Mouse (Mus musculus) liver, embryonic 14.5 days (tissue): ENCODE results near the gene Asic1. TPM values are rescaled to one million over a fixed set of nuclear protein-coding genes. Genes with fewer than 3 reads are reported as not detected.

Experiments used
- ATAC-seq: fragments of 200-750 bp; cut with Nextera tagmentation; 2 replicates; pipeline ENCODE4 v1.8.0; 2017; ENCODE audit warnings: moderate number of reproducible peaks, mild to moderate bottlenecking, moderate library complexity; ENCODE audit not compliant: insufficient read depth
- DNase-seq, 3 experiments: peaks; one replicate each; pipeline ENCODE4 v3.0.0-alpha.2; 2012 to 2013; ENCODE audit warnings: low read depth in 3 of 3, low spot score in 3 of 3
- H3K27ac ChIP-seq: fragments of 300-500 bp; sonication (generic); 2 replicates; pipeline ENCODE4 v1.5.1; 2014; ENCODE audit warnings: moderate library complexity, mild to moderate bottlenecking, control low read depth, inconsistent platforms
- H3K27me3 ChIP-seq: fragments of 300-500 bp; sonication (generic); 2 replicates; pipeline ENCODE4 v1.6.1; 2014; ENCODE audit warnings: mild to moderate bottlenecking, low read length, moderate library complexity; ENCODE audit not compliant: control insufficient read depth, insufficient read depth
- H3K36me3 ChIP-seq: fragments of 300-500 bp; sonication (generic); replicated peaks from 2 replicates; pipeline ENCODE4 v1.6.1; 2014; ENCODE audit warnings: low read depth; ENCODE audit not compliant: control insufficient read depth, insufficient read depth
- H3K4me1 ChIP-seq, 2 experiments: fragments of 200-500 bp in 1 of 2; fragments of 300-500 bp in 1 of 2; sonication (generic) in 1 of 2; replicated peaks; 2 replicates each; pipeline ENCODE4 v1.6.1; 2012 to 2014; ENCODE audit warnings: antibody characterized with exemption in 1 of 2, inconsistent platforms in 1 of 2, low read length in 1 of 2; ENCODE audit not compliant: control insufficient read depth in 2 of 2, insufficient read depth in 2 of 2
- H3K4me2 ChIP-seq: fragments of 300-500 bp; sonication (generic); 2 replicates; pipeline ENCODE4 v1.6.1; 2014; ENCODE audit warnings: low read depth, mild to moderate bottlenecking, control low read depth, moderate library complexity
- H3K4me3 ChIP-seq, 2 experiments: fragments of 200-500 bp in 1 of 2; fragments of 300-500 bp in 1 of 2; sonication (generic) in 1 of 2; 2 replicates each; pipeline ENCODE4 v1.5.1; 2012 to 2014; ENCODE audit warnings: low read depth in 2 of 2, low read length in 2 of 2, mild to moderate bottlenecking in 2 of 2, control low read depth in 1 of 2, inconsistent platforms in 1 of 2, moderate library complexity in 1 of 2; ENCODE audit not compliant: insufficient read depth in 1 of 2
- H3K9ac ChIP-seq: fragments of 300-500 bp; sonication (generic); replicated peaks from 2 replicates; pipeline ENCODE4 v1.6.1; 2014; ENCODE audit warnings: mild to moderate bottlenecking, control low read depth, moderate library complexity
- H3K9me3 ChIP-seq: fragments of 300-500 bp; sonication (generic); 2 replicates; pipeline ENCODE4 v1.6.1; 2016; ENCODE audit warnings: low read length, mixed read lengths; ENCODE audit not compliant: control insufficient read depth
- CTCF ChIP-seq: IDR thresholded peaks from 2 replicates; pipeline ENCODE4 v1.5.1; 2016; ENCODE audit warnings: antibody characterized with exemption, low read depth, control low read depth
- EP300 ChIP-seq: IDR thresholded peaks from 2 replicates; pipeline ENCODE4 v1.6.1; 2016; ENCODE audit warnings: antibody characterized with exemption, low read depth
- WGBS: fragments of 180-500 bp; shearing (Covaris S2); extraction: QIAGEN DNeasy Blood & Tissue Kit; methylation state at CpG from one replicate; pipeline ENCODE4 v1.1.7; 2014; ENCODE audit not compliant: insufficient replicate concordance; 5-methylcytosine and 5-hydroxymethylcytosine counted together
- polyA plus RNA-seq, 2 experiments: library from polyadenylated mRNA; depleted of rRNA in 1 of 2; stranded (reverse) in 1 of 2; unstranded in 1 of 2; fragments of >200 nt; fragmentation: Nextera tagmentation in 1 of 2; extraction: Ambion mirVana in 1 of 2; gene quantifications; 2 replicates each; pipeline versions ENCODE4 v1.2.1 to v1.2.3; 2012 to 2014

Gene Asic1
- polyA plus RNA-seq, 2 experiments: 0.04 to 0.15 TPM

DNA sequence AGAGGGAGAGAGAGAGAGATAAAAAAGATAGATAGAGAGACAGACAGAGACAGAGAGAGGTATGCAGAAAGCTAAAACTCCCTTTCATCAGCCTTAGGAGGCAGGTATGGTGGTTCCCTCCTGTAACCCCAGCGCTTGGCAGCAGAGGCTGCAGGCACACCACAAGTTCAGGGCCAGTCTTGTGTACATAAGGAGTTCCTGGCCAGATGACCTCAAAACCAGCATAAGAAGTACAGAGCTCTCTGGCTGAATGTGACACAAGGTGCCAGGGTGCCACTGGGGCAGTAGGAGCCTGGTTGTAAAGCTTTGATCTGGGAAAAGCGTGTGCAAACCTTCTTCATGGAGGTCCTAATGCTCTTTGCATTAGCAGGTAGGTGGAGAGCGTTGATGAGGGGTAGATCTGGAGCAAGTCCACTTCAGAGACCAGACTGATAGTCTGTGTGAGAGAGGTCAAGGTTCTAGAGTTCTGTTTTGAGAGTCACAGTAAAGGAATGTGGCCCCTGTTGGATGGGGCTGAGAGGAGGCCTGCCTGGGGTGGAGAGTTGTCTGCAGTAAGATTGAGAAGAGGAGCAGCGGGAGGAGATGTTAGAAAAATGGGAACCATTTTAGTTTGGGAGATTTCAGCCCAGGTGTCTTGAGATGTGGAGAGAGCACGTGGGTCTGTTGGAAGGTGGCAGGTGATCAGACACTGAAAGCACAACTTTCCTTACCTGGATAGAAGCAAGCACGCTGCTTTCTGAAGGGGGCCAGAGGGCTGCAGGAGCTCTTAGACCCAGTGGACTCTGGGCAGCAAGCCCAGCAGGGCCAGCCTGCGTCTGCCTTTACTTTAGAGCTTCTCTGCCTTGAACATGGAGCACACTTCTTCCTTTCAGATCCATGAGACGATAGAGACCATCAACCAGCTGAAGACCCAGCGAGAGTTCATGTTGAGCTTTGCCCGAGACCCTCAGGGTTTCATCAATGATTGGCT is 40.3 kb downstream of the Asic1 start:
- no peak overlapping the region for H3K4me2 ChIP-seq
- TF ChIP-seq CTCF: no peak
- TF ChIP-seq EP300: no peak
- no peak overlapping the region for H3K4me3 ChIP-seq
- DNase-seq (no peak), ATAC-seq (no peak)
- peaks cover 0 to 7% of the 10 kb centered on the region in 2 experiments; a peak in 2 of 4 replicates for H3K4me1 ChIP-seq
- H3K27ac ChIP-seq: no peak overlapping the region
- no peaks in the 10 kb centered on the region for H3K9me3 ChIP-seq
- 74% methylated on average over 10 of the region's 10 CpGs for WGBS
- H3K27me3 ChIP-seq: no peaks in the 10 kb centered on the region
- H3K36me3 ChIP-seq: peaks cover 19% of the 10 kb centered on the region
- no peak overlapping the region for H3K9ac ChIP-seq

DNA sequence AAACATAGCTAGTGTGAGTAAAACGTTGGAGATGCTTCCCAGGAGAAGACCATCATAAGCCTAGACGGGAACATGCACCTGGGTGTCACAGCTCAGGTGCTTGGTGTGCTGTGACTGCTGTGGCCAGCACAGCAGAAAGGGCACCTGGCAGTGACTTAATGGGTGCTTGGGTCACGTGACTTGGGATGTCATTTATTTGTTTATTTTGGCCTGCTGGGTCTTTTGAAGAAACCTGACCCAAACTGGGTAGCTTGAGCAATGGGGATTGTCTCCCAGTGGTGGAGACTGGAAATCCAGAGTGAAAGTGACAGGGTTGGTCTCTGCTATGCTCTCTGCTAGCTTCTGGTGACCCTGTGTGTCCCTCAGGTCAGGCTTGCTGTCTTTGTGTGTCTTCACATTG is 41.3 kb downstream of the Asic1 start:
- H3K4me3 ChIP-seq: no peak overlapping the region
- no peak for DNase-seq
- no peak for ATAC-seq
- no peak overlapping the region for H3K4me2 ChIP-seq
- no peaks in the 10 kb centered on the region for H3K27me3 ChIP-seq
- 59% methylated on average over 3 of the region's 3 CpGs for WGBS
- peaks cover 0 to 9% of the 10 kb centered on the region in 2 experiments; a peak in 2 of 4 replicates for H3K4me1 ChIP-seq
- TF ChIP-seq EP300 (no peak), CTCF (no peak)
- H3K9ac ChIP-seq: no peak overlapping the region
- H3K9me3 ChIP-seq: no peaks in the 10 kb centered on the region
- no peak overlapping the region for H3K27ac ChIP-seq
- peaks cover 19% of the 10 kb centered on the region for H3K36me3 ChIP-seq

DNA sequence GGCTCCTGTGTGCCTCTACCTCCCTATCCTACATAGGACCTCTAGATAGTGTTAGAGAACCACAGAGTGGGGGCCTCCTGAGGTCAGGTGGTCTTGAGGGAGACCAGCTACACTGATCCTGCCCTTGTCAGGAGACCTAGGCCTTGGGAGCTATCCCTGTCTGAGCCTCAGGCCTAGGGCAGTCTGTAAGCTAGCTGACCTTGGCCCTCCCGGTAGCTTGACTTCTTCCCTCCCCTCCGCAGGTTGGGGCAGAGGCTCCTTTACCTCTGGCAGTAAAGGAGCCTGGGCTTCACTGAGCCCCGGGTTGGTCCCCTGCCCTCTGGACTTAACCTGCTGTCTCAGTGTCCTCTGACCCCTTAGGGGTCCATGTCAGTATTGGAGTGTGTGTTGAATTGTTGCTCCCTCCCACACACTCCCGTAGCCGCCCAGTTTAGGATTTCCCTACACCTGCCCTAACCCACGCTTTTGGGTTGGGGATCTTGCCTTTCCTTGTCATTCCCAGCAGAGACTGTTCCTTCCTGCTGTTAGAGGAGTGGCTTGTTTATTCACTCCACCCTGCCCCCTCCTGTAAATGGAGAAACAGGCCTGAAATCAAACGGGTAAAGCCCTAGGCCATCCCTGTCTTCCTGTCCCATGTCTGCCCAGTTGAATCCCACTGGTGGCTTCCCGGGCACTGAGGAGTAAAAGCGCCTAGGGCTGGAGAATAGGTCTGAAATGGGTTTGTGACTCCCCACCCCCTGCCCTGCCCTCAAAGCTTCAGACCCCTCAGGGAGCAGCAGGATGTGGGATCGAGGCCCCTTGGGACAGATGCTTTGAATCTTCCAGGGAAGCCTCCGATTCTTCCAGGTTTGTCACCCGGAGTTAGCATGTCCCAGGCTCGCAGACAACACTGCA is 42.7 kb downstream of the Asic1 start:
- Histone ChIP-seq H3K4me2 (no peak overlapping the region), H3K4me3 (no peak overlapping the region), H3K4me1 (peaks cover 0 to 9% of the 10 kb centered on the region in 2 experiments; a peak in 2 of 4 replicates), H3K9me3 (no peaks in the 10 kb centered on the region), H3K27ac (no peak overlapping the region), H3K9ac (no peak overlapping the region), H3K27me3 (no peaks in the 10 kb centered on the region), H3K36me3 (peaks cover 11% of the 10 kb centered on the region)
- DNase-seq (no peak), ATAC-seq (no peak)
- no peak for TF ChIP-seq EP300
- TF ChIP-seq CTCF: no peak
- WGBS: 70% methylated on average over 13 of the region's 13 CpGs

DNA sequence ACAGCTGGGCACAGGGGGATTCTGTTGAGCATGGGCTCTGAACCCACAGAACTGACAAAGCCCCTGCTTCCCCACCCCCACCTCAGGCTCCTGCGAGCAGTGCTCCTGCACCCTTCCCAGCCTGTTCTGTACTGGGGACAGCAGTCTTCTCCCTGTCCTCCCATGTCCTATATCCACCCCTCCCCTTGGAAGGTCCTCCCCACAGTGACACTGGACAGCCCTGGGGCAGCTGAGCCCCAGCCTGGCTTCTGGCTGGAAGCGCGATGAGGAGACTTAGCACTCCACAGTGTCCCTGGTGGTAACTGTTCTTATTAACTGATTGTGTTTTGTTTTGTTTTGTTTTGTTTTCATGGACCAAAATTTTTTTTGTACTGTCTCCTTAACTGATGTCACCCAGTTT is 43.4 kb downstream of the Asic1 start:
- peaks cover 0 to 9% of the 10 kb centered on the region in 2 experiments; a peak in 2 of 4 replicates for H3K4me1 ChIP-seq
- H3K9ac ChIP-seq: no peak overlapping the region
- TF ChIP-seq CTCF (no peak), EP300 (no peak)
- no peak overlapping the region for H3K4me3 ChIP-seq
- no peak overlapping the region for H3K27ac ChIP-seq
- DNase-seq (no peak), ATAC-seq (no peak)
- H3K9me3 ChIP-seq: no peaks in the 10 kb centered on the region
- WGBS: 82% methylated on average over 3 of the region's 3 CpGs
- H3K27me3 ChIP-seq: no peaks in the 10 kb centered on the region
- H3K4me2 ChIP-seq: no peak overlapping the region
- peaks cover 11% of the 10 kb centered on the region for H3K36me3 ChIP-seq

DNA sequence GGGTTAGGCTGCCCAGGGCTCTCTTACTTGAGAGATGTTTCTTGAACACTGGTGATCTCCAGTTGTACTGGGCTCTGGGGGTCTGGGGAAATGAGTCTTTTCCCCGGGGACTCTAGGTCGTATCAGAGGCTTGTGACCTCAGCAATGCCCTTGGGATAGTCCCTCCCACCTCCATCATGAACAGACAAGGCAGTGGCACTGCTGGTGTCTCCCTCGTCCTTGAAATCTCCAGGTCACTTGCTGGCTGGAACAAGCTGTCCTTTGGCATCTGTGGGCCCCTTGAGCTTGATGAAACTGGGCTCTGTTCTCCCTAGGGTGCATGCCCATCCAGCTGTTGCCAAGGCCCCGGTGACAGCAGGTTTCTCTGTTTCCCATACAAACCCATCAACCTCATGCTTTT is 44.0 kb downstream of the Asic1 start:
- Histone ChIP-seq H3K4me2 (no peak overlapping the region), H3K36me3 (peaks cover 8% of the 10 kb centered on the region), H3K4me1 (peaks cover 0 to 9% of the 10 kb centered on the region in 2 experiments; a peak in 2 of 4 replicates), H3K4me3 (no peak overlapping the region), H3K27me3 (no peaks in the 10 kb centered on the region), H3K9me3 (no peaks in the 10 kb centered on the region), H3K27ac (no peak overlapping the region), H3K9ac (no peak overlapping the region)
- no peak for DNase-seq
- 66% methylated on average over 4 of the region's 4 CpGs for WGBS
- TF ChIP-seq CTCF (no peak), EP300 (no peak)
- no peak for ATAC-seq
